Mouse (Mus musculus) urinary bladder, postnatal 10 days (tissue): ENCODE data around the gene Wbp11.
"Not testable (repeated sequence)": the region's sequence is repeated elsewhere in the genome, so short reads cannot be mapped to it uniquely, and the experiment has no call there.

ENCODE experiments used
- DNase-seq: peaks from one replicate; pipeline ENCODE4 v3.0.0; 2022; ENCODE audit warnings: low spot score

Wbp11 gene

DNA sequence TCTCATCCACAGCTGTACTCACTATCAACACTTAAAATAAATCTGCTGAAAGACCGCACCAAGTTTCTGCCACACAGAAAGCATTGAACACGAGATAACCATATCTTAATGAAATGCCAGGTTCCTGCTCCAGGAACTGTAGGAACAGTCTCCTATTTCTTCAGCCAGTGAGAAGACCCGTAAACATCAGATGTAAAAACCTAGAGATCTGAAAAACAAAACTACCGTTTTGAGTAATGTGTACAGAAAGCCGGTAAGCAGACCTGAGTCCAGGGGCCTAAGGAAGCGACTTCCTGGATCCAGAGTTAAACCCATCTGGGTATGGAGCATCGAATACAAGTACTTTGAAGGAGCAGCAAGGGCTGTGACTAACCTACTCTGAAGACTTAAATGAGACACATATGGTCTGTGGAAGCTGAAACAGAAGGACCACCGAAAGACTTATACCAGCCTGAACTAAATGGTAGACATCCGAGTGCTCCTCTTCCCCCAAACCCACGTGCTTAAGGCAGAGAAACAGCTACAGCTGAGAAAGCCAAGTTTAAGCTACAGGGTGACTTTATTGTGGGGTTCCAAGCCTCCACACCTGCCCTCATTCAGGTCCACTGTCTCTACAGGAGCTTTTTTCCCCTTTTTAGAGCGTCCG, 24.8 kb downstream of the Wbp11 start:
- no peak for DNase-seq

DNA sequence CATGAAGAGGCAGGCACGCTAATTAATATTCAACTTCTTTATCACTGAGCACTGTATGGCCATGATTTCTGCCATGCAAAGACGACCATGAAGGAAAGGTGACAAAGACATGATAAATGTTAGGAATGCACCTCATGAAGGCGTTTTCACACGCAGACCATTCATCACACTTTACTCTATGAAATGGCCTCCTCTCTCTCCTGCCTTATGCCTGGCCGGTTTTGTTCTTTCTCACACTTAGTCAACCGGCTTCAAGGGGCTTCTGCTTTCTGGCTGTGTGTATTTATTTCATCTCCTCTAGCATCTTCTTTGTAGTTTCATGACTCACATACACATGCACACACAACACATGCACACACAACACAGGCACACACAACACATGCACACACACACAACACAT, 26.8 kb downstream of the Wbp11 start:
- DNase-seq: no peak

DNA sequence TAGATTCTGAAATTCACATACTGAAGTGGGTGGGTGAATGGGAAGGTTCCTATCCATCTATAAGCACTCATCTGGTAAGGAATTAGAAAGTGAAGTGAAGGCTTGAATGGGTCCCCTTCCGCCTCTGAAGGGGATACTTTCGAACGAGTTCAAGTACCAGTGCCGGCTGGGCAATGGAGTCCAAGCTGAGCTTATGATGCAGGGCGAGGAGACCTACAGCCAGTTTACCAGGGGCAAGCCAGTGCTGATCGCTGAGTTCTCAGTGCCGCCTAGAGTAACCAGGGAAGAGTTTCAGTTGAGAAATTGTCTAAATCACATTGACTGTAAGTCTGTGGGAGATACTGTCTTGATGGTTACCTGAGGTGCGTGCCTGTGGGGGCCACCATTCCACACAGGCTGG, 27.3 kb downstream of the Wbp11 start:
- DNase-seq: no peak

DNA sequence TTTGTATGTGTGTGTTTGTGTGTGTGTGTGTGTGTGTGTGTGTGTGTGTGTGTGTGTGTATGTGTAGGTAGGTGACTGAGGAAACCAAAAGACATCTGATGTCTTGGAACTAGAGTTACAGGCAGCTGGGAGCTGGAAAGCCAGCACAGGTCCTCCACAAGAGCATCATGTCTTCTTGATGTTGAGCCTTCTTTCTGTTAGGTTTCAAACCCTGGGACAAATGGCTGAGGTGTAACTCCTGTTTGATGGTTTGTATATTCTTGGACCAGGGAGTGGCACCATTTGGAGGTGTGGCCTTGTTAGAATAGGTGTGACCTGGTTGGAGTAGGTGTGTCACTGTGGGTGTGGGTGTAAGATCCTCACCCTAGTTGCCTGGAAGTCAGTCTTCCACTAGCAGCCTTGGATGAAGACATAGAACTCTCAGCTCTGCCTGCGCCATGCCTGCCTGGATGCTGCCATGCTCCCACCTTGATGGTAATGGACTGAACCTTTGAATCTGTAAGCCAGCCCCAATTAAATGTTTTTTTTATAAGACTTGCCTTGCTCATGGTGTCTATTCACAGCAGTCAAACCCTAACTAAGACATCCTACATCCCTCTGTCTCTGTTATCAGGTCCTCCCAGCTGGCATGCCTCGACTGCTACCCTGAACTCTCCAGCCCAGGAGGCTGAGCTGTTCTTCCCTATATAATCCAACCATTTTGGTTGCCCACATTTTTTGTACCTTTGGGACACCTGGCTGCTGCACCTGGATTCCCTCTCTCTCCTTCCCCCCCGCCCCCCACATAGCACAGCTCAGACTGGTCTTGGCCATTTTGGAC, 29.9 kb downstream of the Wbp11 start:
- DNase-seq: not testable (repeated sequence)

DNA sequence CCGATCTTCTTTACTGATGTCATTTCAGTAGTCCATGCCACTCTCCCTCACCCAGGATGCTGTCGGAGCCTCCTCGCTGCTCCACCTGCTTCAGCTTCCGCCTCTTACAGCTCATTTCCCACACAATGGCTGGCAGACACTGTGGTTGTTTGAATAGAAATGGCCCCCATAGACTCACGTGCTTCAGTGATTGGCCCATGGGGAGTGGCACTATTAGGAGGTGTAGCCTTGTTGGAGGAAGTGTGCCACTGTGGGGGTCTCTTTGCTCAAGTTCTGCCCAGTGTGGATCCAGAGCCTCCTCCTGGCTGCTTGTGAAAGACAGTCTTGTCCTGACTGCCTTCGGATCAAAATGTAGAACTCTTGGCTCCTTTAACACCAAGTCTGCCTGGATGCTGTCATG, 32.2 kb downstream of the Wbp11 start:
- DNase-seq: no peak

DNA sequence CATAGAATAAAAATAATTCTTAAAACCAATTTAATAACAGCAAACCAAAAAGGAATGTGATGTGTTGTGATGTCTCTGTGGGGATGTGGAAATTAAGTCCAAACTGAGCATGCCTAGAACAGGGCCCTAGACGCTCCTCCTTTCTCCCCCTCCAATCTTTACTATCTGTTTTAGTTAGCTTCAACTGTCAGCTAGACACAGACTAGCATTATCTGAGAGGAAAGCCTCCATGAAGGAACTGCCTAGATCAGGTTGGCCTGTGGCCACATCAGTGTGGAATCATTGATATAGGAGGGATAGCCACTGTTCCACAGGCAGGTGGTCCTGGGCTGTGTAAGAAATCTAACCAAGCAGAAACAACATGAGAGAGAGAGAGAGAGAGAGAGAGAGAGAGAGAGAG, 32.9 kb downstream of the Wbp11 start:
- DNase-seq: no peak

GRCm38 (mm10) chr6:136793831-136794525, 34.1 kb downstream of the Wbp11 start:
- DNase-seq: no peak

DNA sequence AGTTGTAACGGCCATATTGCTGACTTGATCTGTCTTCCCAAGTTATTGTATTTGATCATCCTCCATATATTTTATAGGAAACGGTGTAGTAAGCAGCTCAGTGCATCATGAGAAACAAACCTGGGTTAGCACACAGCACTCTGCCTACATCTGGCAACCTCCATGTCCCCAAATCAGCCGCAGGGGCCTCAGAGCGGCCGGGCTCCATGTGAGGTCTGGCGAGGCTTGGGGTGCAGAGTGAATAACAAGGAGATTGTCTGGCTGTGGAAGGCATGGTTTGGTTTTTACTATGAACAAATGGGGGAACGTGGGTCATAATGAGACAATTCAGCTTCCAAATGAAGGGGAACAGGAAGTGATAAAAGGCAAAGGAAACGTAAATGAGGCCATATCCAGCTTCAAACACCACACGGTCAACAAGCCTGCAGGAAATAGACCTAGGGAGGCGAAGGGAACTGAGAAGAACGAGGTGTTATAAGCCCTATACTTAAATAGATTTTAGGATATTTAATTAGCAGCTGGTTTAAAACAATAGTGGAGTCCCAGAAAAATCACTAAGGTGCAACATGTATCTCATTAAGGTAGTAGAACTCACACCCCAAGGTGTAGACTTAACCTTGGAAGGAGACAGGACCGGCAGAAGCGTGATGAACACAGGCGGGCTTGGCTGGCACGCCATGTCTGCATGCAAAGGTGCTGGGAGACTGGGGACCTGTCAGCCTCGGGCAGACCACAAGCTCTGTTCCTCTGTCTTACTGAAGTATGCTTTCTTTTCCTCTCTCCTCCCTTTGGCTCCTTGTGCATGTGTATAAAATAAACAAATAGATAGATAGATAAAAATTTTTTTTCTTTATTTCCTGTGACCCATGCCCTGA, 34.9 kb downstream of the Wbp11 start:
- DNase-seq: no peak

GRCm38 (mm10) chr6:136789391-136789971, 38.6 kb downstream of the Wbp11 start:
- no peak for DNase-seq

GRCm38 (mm10) chr6:136782761-136783160, 45.3 kb downstream of the Wbp11 start:
- DNase-seq: no peak

- DNase-seq: no peak
These were observed 45.9 kb downstream of the Wbp11 start for GRCm38 (mm10) chr6:136782146-136782545.

GRCm38 (mm10) chr6:136781377-136781986, 46.6 kb downstream of the Wbp11 start, which contains the start of gene Gucy2c:
Gene Gucy2c (minus strand): TSS chr6:136781765.
- DNase-seq: no peak

GRCm38 (mm10) chr6:136776392-136776791, 51.6 kb downstream of the Wbp11 start:
- DNase-seq: no peak

- no peak for DNase-seq
These were observed 58.2 kb downstream of the Wbp11 start for GRCm38 (mm10) chr6:136769859-136770258.

- no peak for DNase-seq
These were observed 58.9 kb downstream of the Wbp11 start for GRCm38 (mm10) chr6:136769143-136769542.

DNA sequence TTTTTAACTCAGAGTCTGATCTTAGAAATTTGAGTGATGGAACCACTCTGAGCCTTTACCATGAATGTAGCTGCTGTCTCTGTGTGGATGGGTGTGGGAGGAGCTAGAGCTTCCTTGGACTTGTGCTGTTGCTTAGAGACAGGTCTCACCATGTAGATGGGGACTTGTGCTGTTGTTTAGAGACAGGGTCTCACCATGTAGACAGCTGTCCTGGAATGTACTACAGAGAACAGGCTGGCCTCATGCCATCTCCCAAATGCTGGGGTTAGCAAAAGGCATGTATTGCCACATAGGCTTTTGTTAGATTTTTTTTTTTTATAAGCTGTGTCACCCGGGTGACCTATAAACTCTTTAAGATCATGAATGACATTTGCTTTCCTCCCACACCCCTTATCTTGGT, 64.1 kb downstream of the Wbp11 start:
- no peak for DNase-seq
